Mouse (Mus musculus) CH12.LX (cell line): ENCODE measurements around the gene Sema4g.

Source experiments
- CTCF ChIP-seq, 2 experiments: IDR thresholded peaks in 1 of 2; conservative IDR thresholded peaks in 1 of 2; 2 replicates each; pipeline ENCODE4 v1.5.1; 2011 to 2012; ENCODE audit warnings: low read depth in 2 of 2, low read length in 2 of 2, improper control_type of control experiment in 1 of 2, inconsistent platforms in 1 of 2, mild to moderate bottlenecking in 1 of 2, moderate library complexity in 1 of 2
- JUND ChIP-seq: conservative IDR thresholded peaks from 2 replicates; pipeline ENCODE4 v1.6.1; 2011; ENCODE audit warnings: low read depth, low read length, improper control_type of control experiment
- MAZ ChIP-seq: IDR thresholded peaks from 2 replicates; pipeline ENCODE4 v1.6.1; 2012; ENCODE audit warnings: low read depth, mild to moderate bottlenecking, inconsistent platforms, low read length, improper control_type of control experiment, moderate library complexity
- NRF1 ChIP-seq: IDR thresholded peaks from 2 replicates; pipeline ENCODE4 v1.6.1; 2014; ENCODE audit warnings: low read depth, mild to moderate bottlenecking, inconsistent platforms, low read length, improper control_type of control experiment, moderate library complexity
- POLR2A ChIP-seq: IDR thresholded peaks from 2 replicates; pipeline ENCODE4 v1.6.1; 2011; ENCODE audit warnings: low read depth, mild to moderate bottlenecking, improper control_type of control experiment, low read length
- POLR2AphosphoS2 ChIP-seq: IDR thresholded peaks from 2 replicates; pipeline ENCODE4 v1.6.1; 2011; ENCODE audit warnings: low read depth, low read length, improper control_type of control experiment
- SMC3 ChIP-seq: IDR thresholded peaks from 2 replicates; pipeline ENCODE4 v1.6.1; 2011; ENCODE audit warnings: low read depth, low read length, improper control_type of control experiment
- USF1 ChIP-seq: IDR thresholded peaks from 2 replicates; pipeline ENCODE4 v1.6.1; 2014; ENCODE audit warnings: low read depth, mild to moderate bottlenecking, inconsistent platforms, low read length, improper control_type of control experiment

DNA sequence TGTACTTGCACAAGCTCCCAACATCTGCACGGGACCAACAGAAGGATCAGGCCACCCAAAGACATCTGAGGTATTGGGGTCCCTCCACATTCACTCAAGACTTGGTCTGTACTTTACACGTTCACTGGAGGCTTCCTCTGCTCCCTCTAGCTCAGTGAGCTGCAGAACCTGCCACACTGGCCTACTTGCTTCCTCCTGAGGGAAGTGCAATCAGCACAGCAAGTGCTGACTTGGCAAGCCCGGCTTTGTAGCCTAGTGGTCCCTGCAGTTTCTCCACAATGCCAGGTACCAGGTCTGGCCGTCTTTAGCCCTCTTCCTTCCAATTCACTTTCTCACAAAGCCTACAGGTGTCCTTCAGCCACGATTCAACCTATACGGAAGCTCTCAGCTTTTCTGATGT is 1.9 kb upstream of the Sema4g start:
- no peak for TF ChIP-seq USF1
- TF ChIP-seq CTCF (conservative IDR thresholded peaks at IDR 0.05 in 1 of 2, IDR thresholded peaks at IDR 0.05 in 1 of 2; ENCODE audit: low read depth in 2 of 2, low read length in 2 of 2), result no peak
- no peak for TF ChIP-seq POLR2A
- no peak for TF ChIP-seq NRF1
- no peak for TF ChIP-seq SMC3
- TF ChIP-seq JUND, result no peak
- no peak for TF ChIP-seq POLR2AphosphoS2
- TF ChIP-seq MAZ, result no peak
